Mouse (Mus musculus): ENCODE results near the gene Prnd. TPM values are rescaled to one million over a fixed set of nuclear protein-coding genes. Genes with fewer than 3 reads are reported as not detected.

The Prnd gene
- polyA plus RNA-seq, 1 experiment from 2014 or later, result 22.7 TPM

GRCm38 (mm10) chr2:132001696-132002334, 51.2 kb downstream of the Prnd start:
- peaks cover 13% of the 10 kb centered on the region for H3K4me1 ChIP-seq (ENCODE audit: control insufficient read depth, insufficient read depth, low read length)
- H3K36me3 ChIP-seq (ENCODE audit: control insufficient read depth, insufficient read depth), result peaks cover 6% of the 10 kb centered on the region; the same call in 1 of the 2 replicates
- no peak overlapping the region for H3K9ac ChIP-seq (ENCODE audit: low read length)
- no peaks in the 10 kb centered on the region for H3K27me3 ChIP-seq (ENCODE audit: control insufficient read depth, insufficient read depth, low read length)
- no peak overlapping the region for H3K4me2 ChIP-seq (ENCODE audit: low read depth, low read length)
- H3K9me3 ChIP-seq (replicated peaks; ENCODE audit: control insufficient read depth, low read length), result no peaks in the 10 kb centered on the region
- no peak overlapping the region for H3K27ac ChIP-seq (ENCODE audit: low read length)
- ATAC-seq (replicated peaks; ENCODE audit: extremely low read depth, insufficient read depth, low FRiP score), result no peak
- H3K4me3 ChIP-seq (ENCODE audit: low read length), result no peak overlapping the region
- 58% methylated on average over 13 of the region's 13 CpGs for WGBS

GRCm38 (mm10) chr2:132003916-132004315, 53.3 kb downstream of the Prnd start:
- 71% methylated on average over 5 of the region's 5 CpGs for WGBS
- Histone ChIP-seq H3K4me1 (ENCODE audit: control insufficient read depth, insufficient read depth, low read length) (peaks cover 16% of the 10 kb centered on the region), H3K9me3 (replicated peaks; ENCODE audit: control insufficient read depth, low read length) (no peaks in the 10 kb centered on the region), H3K9ac (ENCODE audit: low read length) (no peak overlapping the region), H3K36me3 (ENCODE audit: control insufficient read depth, insufficient read depth) (0 out of 2 replicates have a peak, but pooled peaks cover 4% of the 10 kb centered on the region), H3K27me3 (ENCODE audit: control insufficient read depth, insufficient read depth, low read length) (no peaks in the 10 kb centered on the region), H3K4me2 (ENCODE audit: low read depth, low read length) (no peak overlapping the region), H3K27ac (ENCODE audit: low read length) (no peak overlapping the region), H3K4me3 (ENCODE audit: low read length) (no peak overlapping the region)
- no peak for ATAC-seq (replicated peaks; ENCODE audit: extremely low read depth, insufficient read depth, low FRiP score)

GRCm38 (mm10) chr2:132004495-132005136, 54.0 kb downstream of the Prnd start:
- WGBS, result 83% methylated on average over 9 of the region's 9 CpGs
- Histone ChIP-seq H3K27me3 (ENCODE audit: control insufficient read depth, insufficient read depth, low read length) (no peaks in the 10 kb centered on the region), H3K4me3 (ENCODE audit: low read length) (no peak overlapping the region), H3K36me3 (ENCODE audit: control insufficient read depth, insufficient read depth) (0 out of 2 replicates have a peak, but pooled peaks cover 5% of the 10 kb centered on the region), H3K27ac (ENCODE audit: low read length) (no peak overlapping the region), H3K9ac (ENCODE audit: low read length) (no peak overlapping the region), H3K4me1 (ENCODE audit: control insufficient read depth, insufficient read depth, low read length) (peaks cover 16% of the 10 kb centered on the region), H3K4me2 (ENCODE audit: low read depth, low read length) (no peak overlapping the region), H3K9me3 (replicated peaks; ENCODE audit: control insufficient read depth, low read length) (no peaks in the 10 kb centered on the region)
- ATAC-seq (replicated peaks; ENCODE audit: extremely low read depth, insufficient read depth, low FRiP score), result no peak

GRCm38 (mm10) chr2:132005445-132005844, 54.8 kb downstream of the Prnd start:
- peak overlapping the region; percentile 4; the same call in 1 of the 2 replicates for H3K27ac ChIP-seq (ENCODE audit: low read length)
- ATAC-seq (replicated peaks; ENCODE audit: extremely low read depth, insufficient read depth, low FRiP score), result no peak
- H3K4me2 ChIP-seq (ENCODE audit: low read depth, low read length), result no peak overlapping the region
- H3K36me3 ChIP-seq (ENCODE audit: control insufficient read depth, insufficient read depth), result 0 out of 2 replicates have a peak, but pooled peaks cover 5% of the 10 kb centered on the region
- H3K9ac ChIP-seq (ENCODE audit: low read length), result no peak overlapping the region
- no peak overlapping the region for H3K4me3 ChIP-seq (ENCODE audit: low read length)
- no peaks in the 10 kb centered on the region for H3K27me3 ChIP-seq (ENCODE audit: control insufficient read depth, insufficient read depth, low read length)
- WGBS, result 67% methylated on average over 4 of the region's 4 CpGs
- H3K4me1 ChIP-seq (ENCODE audit: control insufficient read depth, insufficient read depth, low read length), result peaks cover 16% of the 10 kb centered on the region
- no peaks in the 10 kb centered on the region for H3K9me3 ChIP-seq (replicated peaks; ENCODE audit: control insufficient read depth, low read length)

Other genes starting within 250 kb of the Prnd start
- gene Erv3, start 91.1 kb upstream of the Prnd start, polyA plus RNA-seq (2015; fragmentation: Nextera tagmentation; extraction: Ambion mirVana), result not detected in 2 replicates
- gene Prnp, start 40.9 kb upstream of the Prnd start, polyA plus RNA-seq (2015; fragmentation: Nextera tagmentation; extraction: Ambion mirVana), result 112 and 115 TPM in 2 replicates
- not detected in 2 replicates for gene Prn, start 40.9 kb upstream of the Prnd start, polyA plus RNA-seq (2015; fragmentation: Nextera tagmentation; extraction: Ambion mirVana)
- 10.6 and 12.5 TPM in 2 replicates for gene Rassf2, start 79.4 kb downstream of the Prnd start, polyA plus RNA-seq (2015; fragmentation: Nextera tagmentation; extraction: Ambion mirVana)
- 9.5 and 10.4 TPM in 2 replicates for gene Slc23a2, start 194.2 kb downstream of the Prnd start, polyA plus RNA-seq (2015; fragmentation: Nextera tagmentation; extraction: Ambion mirVana)

Data from heart, embryonic 16.5 days (tissue).